Mouse (Mus musculus) kidney, adult 10 weeks (tissue): ENCODE measurements around the gene Ctsa. TPM values are rescaled to one million over a fixed set of nuclear protein-coding genes. Genes with fewer than 3 reads are reported as not detected.

ENCODE experiments used
- polyA plus RNA-seq: library from polyadenylated mRNA; stranded (reverse); fragments of 350-450 nt; fragmentation: Illumina TruSeq; extraction: RNeasy Lipid Tissue Mini Kit (QIAGEN cat#74804); gene quantifications from one replicate; pipeline ENCODE4 v1.2.3, GENCODE M21; 2014; ENCODE audit warnings: low read depth, low replicate concordance

Gene Ctsa
- polyA plus RNA-seq, result 52.2 TPM

DNA sequence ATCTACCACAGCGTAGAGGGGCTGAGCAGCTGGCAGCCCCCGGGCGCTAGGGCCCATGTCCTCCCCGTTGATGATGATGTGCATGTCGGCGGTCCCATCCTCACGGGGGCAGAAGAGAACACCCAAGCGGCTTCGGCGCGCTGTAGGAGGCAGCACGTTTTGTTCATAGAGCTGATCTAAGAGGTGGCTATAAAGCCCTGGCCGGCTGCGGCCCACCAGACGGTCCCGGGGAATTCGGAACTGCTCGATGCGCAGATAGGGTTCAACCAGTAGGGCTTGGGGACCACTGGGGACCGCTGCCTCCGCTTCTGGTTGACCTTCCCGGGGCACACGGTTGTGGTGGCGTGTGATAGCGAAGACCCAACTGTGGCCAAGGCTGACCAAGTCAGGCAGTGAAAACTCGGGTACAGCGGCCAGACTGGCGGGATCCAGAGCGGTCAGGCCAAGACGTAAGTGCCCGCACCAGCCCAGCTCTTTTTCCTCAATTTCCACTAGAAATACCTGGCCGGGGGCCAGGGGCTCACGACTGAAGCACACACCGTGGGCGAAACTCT is at the start of gene Ctsa:
Gene Ctsa (plus strand): TSS at position 126 of the 554 bp plus-strand sequence.

DNA sequence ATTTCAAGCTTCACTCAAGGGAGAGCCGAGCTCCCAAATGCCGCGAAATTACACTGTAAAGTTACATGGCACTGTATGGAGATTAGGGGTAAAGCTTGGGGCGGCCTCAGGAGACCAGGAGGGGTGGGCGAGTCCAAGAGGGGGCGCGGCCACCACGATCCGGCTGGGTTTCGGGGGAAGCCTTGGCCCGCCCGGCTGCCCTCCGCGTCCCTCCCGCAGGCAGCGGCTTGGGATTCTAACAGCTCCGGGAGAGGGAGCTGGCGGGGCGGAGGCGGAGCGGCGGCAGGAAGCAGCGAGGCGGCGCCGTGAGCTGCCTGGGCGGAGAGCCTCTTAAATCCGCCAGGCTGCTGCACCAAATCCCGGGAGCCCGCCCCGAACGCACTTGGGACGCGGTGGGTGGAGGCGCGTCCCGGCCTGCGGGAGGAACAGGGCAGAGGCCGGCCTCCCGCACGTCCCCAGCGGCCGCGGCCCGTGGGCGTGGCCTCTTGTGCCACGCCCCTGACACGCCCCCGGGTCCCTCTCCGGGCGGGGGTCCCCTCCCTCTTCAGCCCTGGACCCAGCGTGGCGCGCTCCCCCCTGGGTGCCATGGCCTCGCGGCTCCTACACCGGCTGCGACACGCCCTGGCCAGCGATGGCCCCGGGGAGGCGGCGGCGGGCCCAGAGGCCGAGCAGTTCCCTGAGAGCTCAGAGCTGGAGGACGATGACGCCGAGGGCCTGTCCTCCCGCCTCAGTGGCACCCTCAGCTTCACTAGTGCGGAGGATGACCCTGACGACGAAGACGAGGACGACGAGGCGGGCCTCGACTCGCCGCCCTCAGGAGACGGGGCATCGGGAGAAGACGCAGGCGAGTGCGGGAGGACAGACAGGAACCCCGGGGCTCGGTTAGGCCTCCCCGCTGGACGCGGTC is 46.9 kb upstream of the Ctsa start, which contains the start of gene Snx21:
Gene Snx21 (plus strand): TSS at position 343 of the 907 bp plus-strand sequence.

DNA sequence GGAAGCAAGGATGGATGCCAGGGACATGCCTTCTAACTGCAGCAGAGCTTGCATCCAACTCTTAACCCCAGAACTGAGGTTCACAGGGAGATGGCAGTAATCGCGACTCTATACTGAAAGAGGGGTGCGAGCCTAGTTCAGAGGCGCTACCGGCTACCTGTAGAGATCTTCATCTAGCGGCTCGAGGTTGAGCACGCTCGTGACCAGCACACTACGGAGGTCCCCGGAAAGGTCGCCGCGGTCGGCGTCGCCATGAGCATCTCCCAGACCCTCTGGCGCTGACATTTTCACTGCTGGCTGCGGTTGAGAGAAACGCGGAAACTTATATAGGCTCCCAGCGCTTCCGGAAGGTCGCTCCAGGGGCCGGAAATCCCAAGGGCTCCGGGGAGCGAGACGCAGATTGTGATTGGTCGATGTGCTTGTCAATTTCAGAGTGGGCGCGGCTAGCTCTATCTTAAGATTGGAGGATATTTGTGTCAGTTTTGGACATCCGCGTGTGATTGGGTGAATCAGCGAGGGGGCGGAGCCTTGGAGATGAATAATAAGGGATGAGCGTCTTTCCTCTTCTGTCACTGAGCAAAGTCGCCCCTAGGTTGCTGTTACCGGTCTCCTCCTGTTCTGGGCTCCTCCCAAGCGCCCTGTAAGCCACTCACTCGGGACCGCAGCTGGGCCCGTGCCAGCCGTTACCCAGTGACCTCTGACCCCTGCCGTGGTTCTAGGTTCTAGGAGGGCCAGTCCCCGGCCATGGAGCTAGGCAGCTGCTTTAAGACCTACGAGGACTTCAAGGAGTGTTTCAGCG is 27.9 kb upstream of the Ctsa start, which contains the start of the genes Acot8 and Zswim3:
Gene Acot8 (minus strand): TSS at position 350 of the 799 bp plus-strand sequence.
Gene Zswim3 (plus strand): TSS at position 566 of the 799 bp plus-strand sequence.

DNA sequence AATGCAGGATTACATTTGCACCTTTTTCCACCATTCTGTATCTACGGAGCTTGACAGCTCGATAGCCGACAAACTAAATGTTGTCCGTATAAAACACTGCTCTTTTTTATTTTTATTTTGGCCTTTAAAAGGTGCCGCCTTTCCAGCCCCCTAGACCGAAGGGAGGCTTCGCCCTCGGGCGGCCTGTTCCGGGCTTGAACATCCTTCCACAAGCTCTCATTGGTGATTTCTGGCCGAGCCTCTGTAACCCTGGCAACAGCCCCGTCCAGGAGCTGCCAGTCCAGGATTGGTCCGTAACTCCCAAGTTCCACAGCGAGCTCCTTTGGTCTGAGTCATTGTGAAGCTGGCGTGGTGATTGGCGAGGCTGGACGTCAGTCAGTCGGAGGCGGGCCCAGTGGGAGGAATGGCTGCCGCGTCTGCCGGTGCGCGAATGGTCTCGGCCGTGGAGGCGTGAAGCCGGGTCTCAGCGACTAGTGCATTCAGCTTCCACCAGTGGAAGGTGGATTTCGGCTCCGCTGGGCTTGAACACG is 10.0 kb upstream of the Ctsa start, which contains the start of gene Zswim1:
Gene Zswim1 (plus strand): TSS at position 51 of the 530 bp plus-strand sequence.

DNA sequence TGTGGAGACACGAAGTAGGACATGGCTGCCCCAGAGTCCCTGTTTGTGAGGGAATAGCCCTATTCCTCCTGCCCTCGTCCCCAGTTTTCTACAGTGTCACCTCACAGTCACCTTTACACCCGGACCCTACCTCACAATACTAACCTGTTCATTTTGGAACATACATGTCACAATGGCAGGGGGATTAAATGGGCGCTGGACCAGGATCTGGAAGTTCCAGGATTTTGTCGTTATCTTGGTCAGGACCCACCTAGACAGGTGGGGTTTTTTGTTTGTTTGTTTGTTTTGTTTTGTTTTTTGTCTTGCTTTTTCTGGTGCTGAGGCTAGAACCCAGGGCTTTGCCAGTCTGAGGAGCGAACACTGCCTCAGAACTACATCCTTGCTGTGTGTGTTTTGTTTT is 4.2 kb upstream of the Ctsa start, which contains the start of gene Spata25:
Gene Spata25 (minus strand): TSS at position 101 of the 400 bp plus-strand sequence.

DNA sequence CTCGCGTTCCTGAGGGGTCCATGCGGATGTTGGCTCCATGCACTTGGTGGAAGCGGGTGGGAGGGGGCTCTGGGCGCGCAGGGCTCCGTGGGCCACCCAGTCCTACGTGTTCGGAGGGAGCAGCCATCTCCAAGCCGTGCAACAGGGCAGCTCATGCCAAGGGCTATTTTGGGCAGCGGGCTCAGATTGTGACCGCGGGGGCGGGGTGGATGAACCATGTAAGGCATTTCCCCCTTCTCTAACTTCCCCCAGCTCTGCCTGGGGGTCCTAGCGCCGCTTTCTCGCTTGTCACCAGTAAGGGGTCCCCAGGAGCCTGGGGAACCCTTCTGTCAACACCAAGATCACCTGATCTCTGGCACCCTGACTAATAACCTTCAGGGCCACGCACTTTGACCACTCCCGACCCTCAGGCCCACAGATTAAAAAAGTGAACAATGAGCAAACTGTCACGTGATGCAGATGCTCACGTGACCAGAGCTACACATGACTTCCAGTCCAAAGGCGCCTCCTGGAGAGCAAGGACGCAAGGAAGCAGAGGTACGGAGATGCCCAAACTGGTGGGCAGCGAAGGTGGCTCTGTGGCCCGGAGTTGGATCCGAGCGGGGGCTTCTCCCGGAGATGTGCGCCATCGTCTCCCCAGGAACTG is 764 bp downstream of the Ctsa start, which contains the start of gene Neurl2:
Gene Neurl2 (minus strand): TSS at position 143 of the 646 bp plus-strand sequence.

DNA sequence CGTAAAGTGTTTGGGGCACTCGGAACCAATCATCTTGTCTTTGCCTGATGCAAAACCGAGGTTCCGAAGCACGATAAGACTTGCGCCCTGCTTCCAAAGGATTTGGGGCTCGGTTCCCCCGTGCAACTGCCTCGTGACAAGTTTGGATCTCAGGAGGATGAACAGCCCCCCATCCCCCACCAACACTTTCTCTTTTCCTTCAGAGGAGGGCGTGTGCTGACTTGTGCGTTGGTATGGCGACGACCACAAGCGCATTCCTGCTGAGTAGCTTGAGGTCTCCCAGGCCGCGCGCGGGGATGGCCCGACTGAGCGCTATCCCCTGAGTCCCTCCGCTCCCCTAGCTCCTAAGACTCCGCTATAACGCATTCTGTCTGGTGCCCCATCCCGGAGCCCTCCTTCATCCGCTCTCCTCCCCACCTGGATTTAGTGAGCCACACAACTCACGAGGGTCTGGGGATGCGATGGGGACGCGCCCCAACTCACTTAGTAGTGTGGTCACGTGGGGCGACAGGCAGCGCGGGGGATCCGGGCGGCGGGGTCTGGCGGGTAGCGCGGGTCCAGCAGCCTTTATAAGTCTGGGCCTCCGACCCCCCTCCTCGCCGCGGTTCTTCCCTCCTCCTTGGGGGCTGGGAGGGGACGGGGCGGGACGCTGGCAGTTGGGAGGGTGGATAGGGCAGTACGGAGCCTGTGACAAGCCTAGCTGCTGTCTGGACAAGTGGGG is 24.6 kb downstream of the Ctsa start, which contains the start of gene Pltp:
Gene Pltp (minus strand): TSS at position 611 of the 721 bp plus-strand sequence.

DNA sequence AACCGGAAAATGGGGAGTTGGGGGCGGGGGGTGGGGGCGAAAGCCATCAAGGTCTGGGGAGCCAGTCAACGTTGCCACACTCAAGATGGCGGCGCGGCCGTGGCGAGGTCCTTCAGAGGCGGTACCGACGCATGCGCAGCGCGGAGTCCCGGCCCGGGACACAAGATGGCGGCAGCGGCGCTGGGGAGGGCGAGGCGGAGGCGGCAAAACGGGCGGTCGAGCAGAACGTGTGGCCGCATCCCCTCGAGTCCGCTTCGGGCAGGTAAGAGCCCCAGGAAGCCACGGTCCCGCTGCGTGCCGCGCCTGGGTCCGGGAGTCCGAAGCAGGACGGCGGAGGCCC is 46.5 kb downstream of the Ctsa start, which contains the start of gene Pcif1:
Gene Pcif1 (plus strand): TSS at position 77 of the 340 bp plus-strand sequence.

Other genes with a start within 250 kb of the Ctsa start
- gene Wfdc6a, start 247.4 kb upstream of the Ctsa start, polyA plus RNA-seq, result not detected
- gene Eppin, start 239.3 kb upstream of the Ctsa start, polyA plus RNA-seq, result not detected
- gene Wfdc6b, start 219.4 kb upstream of the Ctsa start, polyA plus RNA-seq, result not detected
- gene Wfdc8, start 219.2 kb upstream of the Ctsa start, polyA plus RNA-seq, result not detected
- 37.6 TPM for gene Wfdc16, start 194.1 kb upstream of the Ctsa start, polyA plus RNA-seq
- gene Wfdc10, start 176.8 kb upstream of the Ctsa start, polyA plus RNA-seq, result not detected
- not detected for gene Wfdc9, start 176.3 kb upstream of the Ctsa start, polyA plus RNA-seq
- gene Wfdc11, start 158.8 kb upstream of the Ctsa start, polyA plus RNA-seq, result not detected
- gene Wfdc13, start 147.8 kb upstream of the Ctsa start, polyA plus RNA-seq, result not detected
- not detected for gene Spint4, start 134.4 kb upstream of the Ctsa start, polyA plus RNA-seq
- not detected for gene Spint5, start 117.6 kb upstream of the Ctsa start, polyA plus RNA-seq
- gene Wfdc3, start 86.9 kb upstream of the Ctsa start, polyA plus RNA-seq, result 1.2 TPM
- gene Dnttip1, start 86.9 kb upstream of the Ctsa start, polyA plus RNA-seq, result 2.1 TPM
- gene Ube2c, start 63.0 kb upstream of the Ctsa start, polyA plus RNA-seq, result 1.3 TPM
- not detected for gene Tnnc2, start 52.9 kb upstream of the Ctsa start, polyA plus RNA-seq
- 1.1 TPM for gene Snx21, start 47.0 kb upstream of the Ctsa start, polyA plus RNA-seq
- 1.7 TPM for gene Acot8, start 28.0 kb upstream of the Ctsa start, polyA plus RNA-seq
- gene Zswim3, start 27.8 kb upstream of the Ctsa start, polyA plus RNA-seq, result 1.5 TPM
- gene Zswim1, start 10.2 kb upstream of the Ctsa start, polyA plus RNA-seq, result 3.4 TPM
- gene Spata25, start 4.3 kb upstream of the Ctsa start, polyA plus RNA-seq, result not detected
- not detected for gene Neurl2, start 583 bp downstream of the Ctsa start, polyA plus RNA-seq
- 0.44 TPM for gene Pltp, start 24.8 kb downstream of the Ctsa start, polyA plus RNA-seq
- gene Pcif1, start 46.4 kb downstream of the Ctsa start, polyA plus RNA-seq, result 4.1 TPM
- gene Zfp335, start 78.9 kb downstream of the Ctsa start, polyA plus RNA-seq, result 0.16 TPM
- gene Mmp9, start 107.9 kb downstream of the Ctsa start, polyA plus RNA-seq, result 0.40 TPM
- gene Slc12a5, start 127.9 kb downstream of the Ctsa start, polyA plus RNA-seq, result 1.7 TPM
- gene Ncoa5, start 202.0 kb downstream of the Ctsa start, polyA plus RNA-seq, result 9.3 TPM
- 0.49 TPM for gene Cd40, start 222.8 kb downstream of the Ctsa start, polyA plus RNA-seq